Mouse (Mus musculus) embryonic fibroblast, embryonic 13.5 days (primary cell): Measurements from ENCODE around the gene Galt.

ENCODE experiments used
- CTCF ChIP-seq: IDR thresholded peaks from 2 replicates; pipeline ENCODE4 v1.5.1; 2011; ENCODE audit warnings: mild to moderate bottlenecking, control low read depth, low read length, moderate library complexity, borderline replicate concordance; ENCODE audit not compliant: insufficient read depth
- POLR2A ChIP-seq: IDR thresholded peaks from 2 replicates; pipeline ENCODE4 v1.6.1; 2011; ENCODE audit warnings: low read depth, mild to moderate bottlenecking, control low read depth, low read length, moderate library complexity

- TF ChIP-seq CTCF: no peak
- TF ChIP-seq POLR2A: no peak; the same call in 1 of the 2 replicates
These were observed 5.9 kb downstream of the Galt start for GRCm38 (mm10) chr4:41760911-41761310.
